Mouse (Mus musculus) cerebellum, adult 2 months (tissue): ENCODE measurements around the gene Fsd1l.

Experiments used
- CTCF ChIP-seq: fragments of 200-500 bp; IDR thresholded peaks from 2 replicates; pipeline ENCODE4 v1.5.1; 2011; ENCODE audit warnings: low read depth, mild to moderate bottlenecking, control low read depth, low read length, moderate library complexity, borderline replicate concordance; ENCODE audit not compliant: insufficient read depth
- POLR2A ChIP-seq: fragments of 200-500 bp; IDR thresholded peaks from 2 replicates; pipeline ENCODE4 v1.6.1; 2011; ENCODE audit warnings: low read length, control low read depth, borderline replicate concordance; ENCODE audit not compliant: insufficient read depth

DNA sequence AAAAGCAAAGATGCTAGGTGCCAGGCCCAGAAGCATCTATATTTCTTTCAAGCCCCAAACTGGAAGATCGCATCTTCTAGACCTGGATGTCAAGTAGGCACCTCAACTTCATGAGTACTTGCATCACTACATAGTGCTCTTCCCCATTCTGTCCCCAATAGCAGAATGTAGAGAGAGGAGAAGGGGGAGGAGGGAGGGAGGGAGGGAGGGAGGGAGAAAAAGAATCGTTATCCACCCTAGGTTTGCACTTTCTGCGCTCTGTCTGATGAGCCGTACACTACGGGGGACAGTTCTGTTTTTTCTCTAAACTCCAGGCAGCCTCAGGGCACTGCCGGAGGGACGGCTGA, 82.4 kb downstream of the Fsd1l start, which contains the start of gene Fktn:
- TF ChIP-seq CTCF = no peak
- no peak for TF ChIP-seq POLR2A
